Mouse (Mus musculus) yolk sac, embryonic 10.5 days (tissue): ENCODE data around the gene Olfr312.

Source experiments
- DNase-seq: peaks from one replicate; pipeline ENCODE4 v3.0.0-alpha.2; 2017; ENCODE audit warnings: low spot score

Gene Olfr312

GRCm38 (mm10) chr11:58860744-58861143 lies 31.7 kb downstream of the Olfr312 start:
- no peak for DNase-seq

GRCm38 (mm10) chr11:58867039-58867953 lies 38.3 kb downstream of the Olfr312 start, which contains the start of gene 2810021J22Rik:
2810021J22Rik (plus strand) TSS chr11:58867216.
- DNase-seq: peak; percentile 86

GRCm38 (mm10) chr11:58867954-58868330 lies 38.9 kb downstream of the Olfr312 start:
- no peak for DNase-seq

- DNase-seq: no peak
Measured at GRCm38 (mm10) chr11:58870961-58871360, 41.9 kb downstream of the Olfr312 start.

GRCm38 (mm10) chr11:58883756-58884155 lies 54.7 kb downstream of the Olfr312 start:
- no peak for DNase-seq
